Mouse (Mus musculus): Measurements from ENCODE around the gene Bcl2l2. TPM values are rescaled to one million over a fixed set of nuclear protein-coding genes. Genes with fewer than 3 reads are reported as not detected.
A peak's percentile ranks its signal among the peaks of the same experiment; 100 is the strongest.

Gene Bcl2l2
- 109 and 115 TPM in 2 replicates for polyA plus RNA-seq (2012; rRNA removed)

GRCm38 (mm10) chr14:54883154-54884021 lies at the start of gene Bcl2l2, which contains the start of gene Gm20521:
TSS of gene Bcl2l2 (plus strand) at chr14:54883377.
TSS of gene Gm20521 (plus strand) at chr14:54883441.
- peak within 1 kb of the TSS; percentile 60 for H3K27ac ChIP-seq (ENCODE audit: insufficient read depth, low read length)
- H3K4me3 ChIP-seq (ENCODE audit: insufficient read depth, low read length), result peak within 1 kb of the TSS; percentile 94
- TF ChIP-seq CTCF (IDR thresholded peaks at IDR 0.05; ENCODE audit: extremely low read depth, insufficient read depth, low read length) (no peak), POLR2A (IDR thresholded peaks at IDR 0.05; ENCODE audit: extremely low read depth, insufficient read depth, low read length) (peak; percentile 80; the same call in 1 of the 2 replicates)

GRCm38 (mm10) chr14:54843461-54843860 lies 39.7 kb upstream of the Bcl2l2 start:
- no peak overlapping the region for H3K27ac ChIP-seq (ENCODE audit: insufficient read depth, low read length)
- H3K4me1 ChIP-seq (ENCODE audit: control insufficient read depth, insufficient read depth, low read length), result peaks cover 1% of the 10 kb centered on the region; the same call in 1 of the 2 replicates
- no peak overlapping the region for H3K4me3 ChIP-seq (ENCODE audit: insufficient read depth, low read length)
- TF ChIP-seq CTCF (IDR thresholded peaks at IDR 0.05; ENCODE audit: extremely low read depth, insufficient read depth, low read length) (0 out of 2 replicates have a peak, but pooled peaks have one; percentile 12), POLR2A (IDR thresholded peaks at IDR 0.05; ENCODE audit: extremely low read depth, insufficient read depth, low read length) (no peak)

More at GRCm38 (mm10) chr14:54883154-54884021, at the start of gene Bcl2l2, which contains the start of gene Gm20521:
- H3K4me1 ChIP-seq (ENCODE audit: control insufficient read depth, insufficient read depth, low read length), result peaks cover 8% of the 10 kb centered on the region

- TF ChIP-seq CTCF (IDR thresholded peaks at IDR 0.05; ENCODE audit: extremely low read depth, insufficient read depth, low read length), result no peak
- TF ChIP-seq POLR2A (IDR thresholded peaks at IDR 0.05; ENCODE audit: extremely low read depth, insufficient read depth, low read length), result no peak
- H3K4me3 ChIP-seq (ENCODE audit: insufficient read depth, low read length), result no peak overlapping the region
- peaks cover 2% of the 10 kb centered on the region; the same call in 1 of the 2 replicates for H3K4me1 ChIP-seq (ENCODE audit: control insufficient read depth, insufficient read depth, low read length)
- no peak overlapping the region for H3K27ac ChIP-seq (ENCODE audit: insufficient read depth, low read length)
Measured at GRCm38 (mm10) chr14:54855726-54856125, 27.5 kb upstream of the Bcl2l2 start.

GRCm38 (mm10) chr14:54856703-54857102 lies 26.5 kb upstream of the Bcl2l2 start:
- peaks cover 2% of the 10 kb centered on the region; the same call in 1 of the 2 replicates for H3K4me1 ChIP-seq (ENCODE audit: control insufficient read depth, insufficient read depth, low read length)

GRCm38 (mm10) chr14:54857891-54858290 lies 25.3 kb upstream of the Bcl2l2 start:
- no peak overlapping the region for H3K27ac ChIP-seq (ENCODE audit: insufficient read depth, low read length)

More at GRCm38 (mm10) chr14:54856703-54857102, 26.5 kb upstream of the Bcl2l2 start:
- Histone ChIP-seq H3K27ac (ENCODE audit: insufficient read depth, low read length) (no peak overlapping the region), H3K4me3 (ENCODE audit: insufficient read depth, low read length) (no peak overlapping the region)
- TF ChIP-seq POLR2A (IDR thresholded peaks at IDR 0.05; ENCODE audit: extremely low read depth, insufficient read depth, low read length) (no peak), CTCF (IDR thresholded peaks at IDR 0.05; ENCODE audit: extremely low read depth, insufficient read depth, low read length) (no peak)

GRCm38 (mm10) chr14:54860511-54860910 lies 22.7 kb upstream of the Bcl2l2 start:
- H3K4me1 ChIP-seq (ENCODE audit: control insufficient read depth, insufficient read depth, low read length), result peaks cover 2% of the 10 kb centered on the region; the same call in 1 of the 2 replicates
- no peak overlapping the region for H3K4me3 ChIP-seq (ENCODE audit: insufficient read depth, low read length)
- no peak overlapping the region for H3K27ac ChIP-seq (ENCODE audit: insufficient read depth, low read length)
- TF ChIP-seq POLR2A (IDR thresholded peaks at IDR 0.05; ENCODE audit: extremely low read depth, insufficient read depth, low read length), result no peak
- TF ChIP-seq CTCF (IDR thresholded peaks at IDR 0.05; ENCODE audit: extremely low read depth, insufficient read depth, low read length), result peak; percentile 68

More at GRCm38 (mm10) chr14:54857891-54858290, 25.3 kb upstream of the Bcl2l2 start:
- no peak for TF ChIP-seq CTCF (IDR thresholded peaks at IDR 0.05; ENCODE audit: extremely low read depth, insufficient read depth, low read length)
- no peak for TF ChIP-seq POLR2A (IDR thresholded peaks at IDR 0.05; ENCODE audit: extremely low read depth, insufficient read depth, low read length)
- peaks cover 2% of the 10 kb centered on the region; the same call in 1 of the 2 replicates for H3K4me1 ChIP-seq (ENCODE audit: control insufficient read depth, insufficient read depth, low read length)
- H3K4me3 ChIP-seq (ENCODE audit: insufficient read depth, low read length), result no peak overlapping the region

- peak; percentile 84; the same call in 1 of the 2 replicates for TF ChIP-seq POLR2A (IDR thresholded peaks at IDR 0.05; ENCODE audit: extremely low read depth, insufficient read depth, low read length)
- TF ChIP-seq CTCF (IDR thresholded peaks at IDR 0.05; ENCODE audit: extremely low read depth, insufficient read depth, low read length), result no peak
- Histone ChIP-seq H3K27ac (ENCODE audit: insufficient read depth, low read length) (peak overlapping the region; percentile 66; the same call in 1 of the 2 replicates), H3K4me3 (ENCODE audit: insufficient read depth, low read length) (peak overlapping the region; percentile 85), H3K4me1 (ENCODE audit: control insufficient read depth, insufficient read depth, low read length) (no peaks in the 10 kb centered on the region)
Measured at GRCm38 (mm10) chr14:54863501-54864312, 19.5 kb upstream of the Bcl2l2 start.

GRCm38 (mm10) chr14:54864313-54865036 lies 18.7 kb upstream of the Bcl2l2 start:
- H3K4me3 ChIP-seq (ENCODE audit: insufficient read depth, low read length), result peak overlapping the region; percentile 85
- H3K27ac ChIP-seq (ENCODE audit: insufficient read depth, low read length), result peak overlapping the region; percentile 66; the same call in 1 of the 2 replicates
- no peaks in the 10 kb centered on the region for H3K4me1 ChIP-seq (ENCODE audit: control insufficient read depth, insufficient read depth, low read length)
- no peak for TF ChIP-seq CTCF (IDR thresholded peaks at IDR 0.05; ENCODE audit: extremely low read depth, insufficient read depth, low read length)
- TF ChIP-seq POLR2A (IDR thresholded peaks at IDR 0.05; ENCODE audit: extremely low read depth, insufficient read depth, low read length), result no peak; the same call in 1 of the 2 replicates
